Mouse (Mus musculus): ENCODE results near the gene Esrp2. TPM values are rescaled to one million over a fixed set of nuclear protein-coding genes. Genes with fewer than 3 reads are reported as not detected.

The Esrp2 gene
- 0.67 and 0.69 TPM in 2 replicates for polyA plus RNA-seq (2012; rRNA removed)

DNA sequence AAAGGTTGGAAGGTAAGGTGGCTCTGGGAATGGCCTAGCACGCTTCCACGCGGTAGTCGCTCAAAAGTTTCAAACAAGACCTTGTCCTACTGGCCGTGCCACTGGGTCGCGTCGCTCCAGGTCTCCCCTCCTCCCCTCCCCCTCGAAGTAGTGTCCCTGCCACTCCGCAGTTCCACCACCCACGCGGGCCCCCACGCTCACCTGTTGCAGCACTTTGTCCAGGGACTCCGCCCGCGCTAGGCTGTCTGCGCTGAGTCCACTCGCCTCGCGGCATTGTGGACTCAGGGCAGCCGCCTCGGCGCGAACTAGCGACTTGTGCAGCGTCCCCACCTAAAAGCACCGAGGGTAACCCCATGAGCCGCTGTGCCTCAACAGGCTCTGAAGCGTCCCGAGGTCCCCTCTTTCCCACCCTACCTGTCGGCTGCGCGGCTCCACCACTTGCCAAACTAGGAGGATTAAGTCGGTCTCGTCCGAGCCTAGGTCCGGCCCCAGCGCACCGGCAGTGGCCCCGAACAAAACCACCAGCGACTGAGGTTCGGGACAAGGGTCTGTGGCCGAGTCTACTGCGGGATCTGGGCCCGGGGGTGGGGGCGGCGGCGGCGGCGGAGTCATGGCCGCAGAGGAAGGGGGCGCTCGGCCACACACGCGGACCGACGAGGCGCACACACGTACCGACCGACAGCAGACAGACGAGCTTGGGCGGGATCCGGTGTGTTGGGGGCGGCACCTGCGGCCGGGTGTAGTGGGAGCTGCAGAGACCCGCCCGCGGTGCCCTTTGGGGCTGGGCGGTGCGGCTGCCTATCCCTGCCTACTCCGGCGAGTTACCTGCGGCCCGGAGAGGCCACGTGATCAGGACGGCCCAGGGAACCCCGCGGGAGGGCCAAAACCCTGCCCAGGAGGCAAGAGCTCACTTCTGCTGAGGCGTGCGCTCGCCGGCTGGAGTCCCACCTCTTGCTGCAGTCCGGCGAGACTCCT lies at the start of gene Esrp2:
TSS of gene Esrp2 (minus strand) at position 819 of the 975 bp plus-strand sequence.
- no peak within 1 kb of the TSS for H3K27ac ChIP-seq (ENCODE audit: insufficient read depth, low read length)
- peak within 1 kb of the TSS; percentile 37; the same call in 1 of the 2 replicates for H3K4me3 ChIP-seq (ENCODE audit: extremely low read depth, insufficient read depth, insufficient read length)
- 2% methylated on average over 84 of the region's 86 CpGs for WGBS
- TF ChIP-seq POLR2A (IDR thresholded peaks at IDR 0.05; ENCODE audit: low read depth, low read length): no peak
- no peak for TF ChIP-seq CTCF (IDR thresholded peaks at IDR 0.05; ENCODE audit: extremely low read depth, insufficient read depth, insufficient read length, insufficient replicate concordance)
- H3K36me3 ChIP-seq (ENCODE audit: control insufficient read depth, insufficient read depth, low read length): peaks cover 14% of the 10 kb centered on the region
- peaks cover 23% of the 10 kb centered on the region for H3K27me3 ChIP-seq (ENCODE audit: control insufficient read depth, insufficient read depth, low read length)
- DNase-seq (ENCODE audit: low read depth in 1 of 2, low spot score in 2 of 2): no peak
- H3K4me1 ChIP-seq (ENCODE audit: control insufficient read depth, insufficient read depth, insufficient read length): peaks cover 17% of the 10 kb centered on the region

DNA sequence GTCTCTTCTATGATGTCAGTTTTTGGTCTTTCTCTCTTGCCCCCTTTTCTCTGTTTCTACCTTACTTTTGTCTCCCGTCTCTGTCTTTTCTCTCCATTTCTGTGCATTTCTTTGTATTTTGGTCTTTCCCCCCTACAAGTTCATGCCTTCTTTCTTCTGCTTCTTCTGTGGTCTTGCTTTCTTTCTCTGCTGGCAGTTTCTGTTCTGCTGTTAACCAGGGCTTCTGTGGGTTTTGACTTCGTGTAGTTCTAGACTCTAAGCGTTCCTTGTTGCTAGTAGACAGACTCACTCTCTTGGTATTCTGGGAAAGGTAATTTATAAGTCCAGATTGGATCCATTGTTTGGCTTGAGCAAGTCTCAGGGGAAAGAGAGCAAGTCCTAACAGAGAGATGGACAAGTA lies 49.6 kb upstream of the Esrp2 start:
- Histone ChIP-seq H3K4me1 (ENCODE audit: control insufficient read depth, insufficient read depth, insufficient read length) (no peaks in the 10 kb centered on the region), H3K27ac (ENCODE audit: insufficient read depth, low read length) (no peak overlapping the region), H3K36me3 (ENCODE audit: control insufficient read depth, insufficient read depth, low read length) (peaks cover 6% of the 10 kb centered on the region), H3K4me3 (ENCODE audit: extremely low read depth, insufficient read depth, insufficient read length) (no peak overlapping the region), H3K27me3 (ENCODE audit: control insufficient read depth, insufficient read depth, low read length) (no peaks in the 10 kb centered on the region)
- 74% methylated on average over 3 of the region's 3 CpGs for WGBS
- no peak for DNase-seq (ENCODE audit: low read depth in 1 of 2, low spot score in 2 of 2)
- TF ChIP-seq POLR2A (IDR thresholded peaks at IDR 0.05; ENCODE audit: low read depth, low read length) (no peak), CTCF (IDR thresholded peaks at IDR 0.05; ENCODE audit: extremely low read depth, insufficient read depth, insufficient read length, insufficient replicate concordance) (no peak)

DNA sequence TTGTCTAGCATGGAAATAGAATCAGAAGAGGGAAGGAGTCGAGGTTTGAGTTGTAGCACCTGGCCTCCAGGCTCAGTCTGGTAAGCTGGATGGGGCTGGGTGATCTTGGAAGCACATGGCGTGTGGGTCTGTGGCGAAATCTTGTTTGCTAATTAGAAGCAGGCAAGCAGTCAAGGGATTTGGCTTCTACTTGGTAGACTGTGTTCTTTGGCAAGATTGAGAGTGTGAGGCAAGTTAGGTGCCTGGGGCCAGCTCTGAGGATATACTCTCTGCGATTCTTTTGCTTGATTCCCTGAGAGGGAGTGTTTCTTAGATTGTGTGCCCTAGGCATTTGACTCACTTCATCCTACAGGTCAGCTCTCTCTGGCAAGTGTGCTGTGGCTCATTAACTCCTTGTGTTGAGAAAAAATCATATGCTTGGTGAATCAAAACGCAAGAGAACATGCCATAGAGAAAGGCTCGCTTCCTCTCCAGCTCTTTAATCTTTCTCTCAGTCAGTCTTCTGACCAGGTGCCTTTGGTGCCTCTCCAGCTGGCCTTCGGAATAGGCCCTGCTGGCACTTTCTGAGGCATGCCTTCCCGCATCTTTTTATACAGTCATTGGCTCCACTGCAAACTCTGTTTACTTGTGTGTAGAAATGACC lies 49.0 kb upstream of the Esrp2 start:
- WGBS: 86% methylated on average over 8 of the region's 8 CpGs
- H3K27me3 ChIP-seq (ENCODE audit: control insufficient read depth, insufficient read depth, low read length): no peaks in the 10 kb centered on the region
- H3K36me3 ChIP-seq (ENCODE audit: control insufficient read depth, insufficient read depth, low read length): peaks cover 6% of the 10 kb centered on the region
- no peak overlapping the region for H3K4me3 ChIP-seq (ENCODE audit: extremely low read depth, insufficient read depth, insufficient read length)
- no peaks in the 10 kb centered on the region for H3K4me1 ChIP-seq (ENCODE audit: control insufficient read depth, insufficient read depth, insufficient read length)
- no peak for DNase-seq (ENCODE audit: low read depth in 1 of 2, low spot score in 2 of 2)
- H3K27ac ChIP-seq (ENCODE audit: insufficient read depth, low read length): no peak overlapping the region
- TF ChIP-seq POLR2A (IDR thresholded peaks at IDR 0.05; ENCODE audit: low read depth, low read length) (no peak), CTCF (IDR thresholded peaks at IDR 0.05; ENCODE audit: extremely low read depth, insufficient read depth, insufficient read length, insufficient replicate concordance) (no peak)

DNA sequence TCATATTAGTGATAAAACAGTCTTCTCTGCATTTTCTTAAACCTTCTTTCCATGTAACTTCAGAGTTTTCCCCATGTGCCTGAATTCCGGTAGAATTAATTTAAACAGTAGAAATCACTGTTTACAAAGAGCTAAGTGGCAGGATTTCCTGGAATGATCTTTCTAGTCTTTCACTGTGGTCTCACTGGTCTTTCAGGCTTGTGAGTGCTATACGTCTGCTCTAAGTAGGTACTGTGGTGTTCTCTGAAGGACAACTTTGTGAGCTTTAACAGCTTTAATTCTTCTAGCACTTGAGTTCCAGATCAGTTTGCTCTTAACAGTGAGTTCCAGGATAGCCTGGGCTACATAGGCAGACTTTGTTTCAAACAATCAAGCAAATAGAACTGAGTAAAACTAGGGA lies 41.7 kb upstream of the Esrp2 start:
- H3K27ac ChIP-seq (ENCODE audit: insufficient read depth, low read length): no peak overlapping the region
- H3K4me1 ChIP-seq (ENCODE audit: control insufficient read depth, insufficient read depth, insufficient read length): no peaks in the 10 kb centered on the region
- no peak for DNase-seq (ENCODE audit: low read depth in 1 of 2, low spot score in 2 of 2)
- H3K36me3 ChIP-seq (ENCODE audit: control insufficient read depth, insufficient read depth, low read length): peaks cover 4% of the 10 kb centered on the region
- TF ChIP-seq POLR2A (IDR thresholded peaks at IDR 0.05; ENCODE audit: low read depth, low read length) (no peak), CTCF (IDR thresholded peaks at IDR 0.05; ENCODE audit: extremely low read depth, insufficient read depth, insufficient read length, insufficient replicate concordance) (no peak)
- H3K27me3 ChIP-seq (ENCODE audit: control insufficient read depth, insufficient read depth, low read length): no peaks in the 10 kb centered on the region
- WGBS: 87% methylated on average over 2 of the region's 2 CpGs
- no peak overlapping the region for H3K4me3 ChIP-seq (ENCODE audit: extremely low read depth, insufficient read depth, insufficient read length)

DNA sequence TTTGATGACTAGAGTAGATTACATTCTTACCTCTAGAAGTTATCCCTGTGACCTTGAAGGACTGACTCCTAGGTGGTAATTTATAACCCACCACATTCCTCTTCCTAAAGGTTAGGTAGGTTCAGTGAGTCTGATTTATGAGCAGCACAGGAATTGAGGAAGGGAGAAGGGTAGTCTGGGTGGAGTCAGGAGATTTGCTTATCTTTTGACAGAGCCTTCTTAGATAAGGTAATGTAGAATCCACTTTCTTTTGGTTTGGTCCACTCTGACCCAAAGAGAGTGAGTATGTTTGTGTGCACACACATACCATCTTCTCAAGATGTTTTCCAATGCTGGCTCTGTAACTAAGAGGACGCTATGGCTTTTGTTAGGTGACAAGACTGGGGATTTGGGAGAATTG lies 40.8 kb upstream of the Esrp2 start:
- no peak for TF ChIP-seq POLR2A (IDR thresholded peaks at IDR 0.05; ENCODE audit: low read depth, low read length)
- TF ChIP-seq CTCF (IDR thresholded peaks at IDR 0.05; ENCODE audit: extremely low read depth, insufficient read depth, insufficient read length, insufficient replicate concordance): no peak
- no peak overlapping the region for H3K27ac ChIP-seq (ENCODE audit: insufficient read depth, low read length)
- 89% methylated on average over 1 of the region's 1 CpGs for WGBS

DNA sequence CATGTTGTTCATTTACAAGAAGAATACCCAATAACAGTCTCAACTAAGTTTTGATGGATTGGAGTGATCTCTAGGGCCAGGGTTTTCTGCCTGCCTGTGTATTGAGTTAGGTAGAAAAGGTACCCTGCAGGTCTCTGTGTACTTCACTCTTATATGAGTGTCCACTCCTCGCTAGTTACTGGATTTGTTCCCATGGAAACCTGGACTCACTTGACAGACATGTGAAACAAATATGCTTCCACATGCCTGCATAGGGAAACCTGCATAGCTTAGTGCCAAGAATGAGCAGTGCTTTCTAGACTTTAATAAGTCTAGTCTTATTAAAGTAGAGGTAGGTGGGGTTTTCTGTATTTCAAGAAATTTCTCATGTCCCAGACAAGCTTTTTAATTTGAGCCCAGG lies 40.1 kb upstream of the Esrp2 start:
- Histone ChIP-seq H3K27me3 (ENCODE audit: control insufficient read depth, insufficient read depth, low read length) (no peaks in the 10 kb centered on the region), H3K27ac (ENCODE audit: insufficient read depth, low read length) (no peak overlapping the region), H3K4me3 (ENCODE audit: extremely low read depth, insufficient read depth, insufficient read length) (no peak overlapping the region), H3K4me1 (ENCODE audit: control insufficient read depth, insufficient read depth, insufficient read length) (no peaks in the 10 kb centered on the region), H3K36me3 (ENCODE audit: control insufficient read depth, insufficient read depth, low read length) (peaks cover 3% of the 10 kb centered on the region)
- no peak for TF ChIP-seq CTCF (IDR thresholded peaks at IDR 0.05; ENCODE audit: extremely low read depth, insufficient read depth, insufficient read length, insufficient replicate concordance)
- 72% methylated on average over 1 of the region's 1 CpGs for WGBS
- DNase-seq (ENCODE audit: low read depth in 1 of 2, low spot score in 2 of 2): no peak

More for the DNA sequence above, 40.8 kb upstream of the Esrp2 start:
- no peak overlapping the region for H3K4me3 ChIP-seq (ENCODE audit: extremely low read depth, insufficient read depth, insufficient read length)
- no peaks in the 10 kb centered on the region for H3K27me3 ChIP-seq (ENCODE audit: control insufficient read depth, insufficient read depth, low read length)
- peaks cover 4% of the 10 kb centered on the region for H3K36me3 ChIP-seq (ENCODE audit: control insufficient read depth, insufficient read depth, low read length)
- DNase-seq (ENCODE audit: low read depth in 1 of 2, low spot score in 2 of 2): no peak
- no peaks in the 10 kb centered on the region for H3K4me1 ChIP-seq (ENCODE audit: control insufficient read depth, insufficient read depth, insufficient read length)
